Mouse (Mus musculus) kidney, postnatal 4 days (tissue): Measurements from ENCODE around the gene Ankrd44.

ENCODE experiments used
- DNase-seq, 2 experiments: peaks; one replicate each; pipeline ENCODE4 v3.0.0; 2021; ENCODE audit warnings: mixed read lengths in 2 of 2

The Ankrd44 gene

GRCm38 (mm10) chr1:54807832-54808231, 118.4 kb downstream of the Ankrd44 start:
- no peak for DNase-seq

- no peak for DNase-seq
Observed at GRCm38 (mm10) chr1:54806116-54806850, 119.9 kb downstream of the Ankrd44 start.

- DNase-seq: no peak
Observed at GRCm38 (mm10) chr1:54804406-54804805, 121.8 kb downstream of the Ankrd44 start.

- DNase-seq: no peak
Observed at GRCm38 (mm10) chr1:54802703-54803102, 123.5 kb downstream of the Ankrd44 start.

- no peak for DNase-seq
Observed at GRCm38 (mm10) chr1:54801256-54801655, 124.9 kb downstream of the Ankrd44 start.

- DNase-seq: no peak
Observed at GRCm38 (mm10) chr1:54799421-54799820, 126.8 kb downstream of the Ankrd44 start.

GRCm38 (mm10) chr1:54798415-54798814, 127.8 kb downstream of the Ankrd44 start:
- no peak for DNase-seq

- DNase-seq: no peak
Observed at GRCm38 (mm10) chr1:54794709-54795108, 131.5 kb downstream of the Ankrd44 start.

- no peak for DNase-seq
Observed at GRCm38 (mm10) chr1:54791406-54791805, 134.8 kb downstream of the Ankrd44 start.

- no peak for DNase-seq
Observed at GRCm38 (mm10) chr1:54789327-54789960, 136.7 kb downstream of the Ankrd44 start.

- no peak for DNase-seq
Observed at GRCm38 (mm10) chr1:54788337-54788736, 137.8 kb downstream of the Ankrd44 start.

GRCm38 (mm10) chr1:54778151-54778550, 148.0 kb downstream of the Ankrd44 start:
- DNase-seq: no peak

GRCm38 (mm10) chr1:54777104-54777503, 149.1 kb downstream of the Ankrd44 start:
- DNase-seq: no peak

- no peak for DNase-seq
Observed at GRCm38 (mm10) chr1:54776116-54776515, 150.1 kb downstream of the Ankrd44 start.

GRCm38 (mm10) chr1:54772843-54773242, 153.3 kb downstream of the Ankrd44 start:
- no peak for DNase-seq

- DNase-seq: no peak
Observed at GRCm38 (mm10) chr1:54771471-54771870, 154.7 kb downstream of the Ankrd44 start.

- no peak for DNase-seq
Observed at GRCm38 (mm10) chr1:54767221-54767620, 159.0 kb downstream of the Ankrd44 start.

GRCm38 (mm10) chr1:54765632-54766238, 160.5 kb downstream of the Ankrd44 start:
- no peak for DNase-seq

- DNase-seq: no peak
Observed at GRCm38 (mm10) chr1:54762216-54762807, 163.9 kb downstream of the Ankrd44 start.

GRCm38 (mm10) chr1:54759841-54760240, 166.3 kb downstream of the Ankrd44 start:
- no peak for DNase-seq

- DNase-seq: no peak
Observed at GRCm38 (mm10) chr1:54757291-54757690, 168.9 kb downstream of the Ankrd44 start.

GRCm38 (mm10) chr1:54755690-54756365, 170.4 kb downstream of the Ankrd44 start:
- no peak for DNase-seq

- DNase-seq: no peak
Observed at GRCm38 (mm10) chr1:54749961-54750360, 176.2 kb downstream of the Ankrd44 start.
